Comparison of ENCODE assay signal across 17 mouse cellular contexts in the genomic region with DNA sequence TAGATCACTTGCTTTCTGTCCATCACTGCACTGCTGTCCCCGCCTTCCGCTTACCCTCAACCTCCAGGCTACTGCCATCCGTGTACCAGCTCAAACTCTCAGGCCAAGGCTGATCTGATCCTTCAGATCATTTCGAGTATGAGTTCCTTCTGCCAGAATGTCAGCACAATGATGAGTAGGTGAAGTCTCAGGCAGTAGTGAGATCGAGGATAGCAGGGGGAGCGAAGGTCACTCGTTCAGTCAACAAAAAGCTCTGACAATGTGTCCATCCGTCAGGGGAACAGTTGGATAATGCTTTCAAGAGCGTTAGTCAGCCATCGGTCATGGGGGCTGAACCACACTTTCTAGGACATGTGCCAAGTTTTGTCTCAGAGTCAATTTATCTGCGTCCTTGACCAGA. TPM values are rescaled to one million over a fixed set of nuclear protein-coding genes. Genes with fewer than 3 reads are reported as not detected.
"Had no signal": no experiment of that assay in that cellular context is flagged by ENCODE, and none has a peak within 500 bp of the region (broad histone marks: within the 10 kb centered on the region; RNA-seq: fewer than 3 reads in every experiment).

No protein-coding gene starts in this region.

RNA-seq across cellular contexts. Expression of a gene that starts 21.6 kb away (rescaled TPM):
- total RNA-seq: heart, postnatal 10 days; heart, postnatal 14 days; heart, postnatal 25 days; heart, postnatal 36 days; heart, postnatal 4 days; hematopoietic stem cell, adult 5-6 weeks; hindbrain, postnatal 0 days; layer of hippocampus, adult 18-20 months; layer of hippocampus, adult 2 months; layer of hippocampus, adult 8-10 months; layer of hippocampus, postnatal 10 days; layer of hippocampus, postnatal 14 days; layer of hippocampus, postnatal 25 days; layer of hippocampus, postnatal 36 days; left cerebral cortex, adult 18-20 months; left cerebral cortex, adult 2 months; left cerebral cortex, adult 8-10 months had no signal
